Mouse (Mus musculus) cerebellum, adult 2 months (tissue): Measurements from ENCODE around the gene Prickle3.

Source experiments
- CTCF ChIP-seq: fragments of 200-500 bp; IDR thresholded peaks from 2 replicates; pipeline ENCODE4 v1.5.1; 2011; ENCODE audit warnings: low read depth, mild to moderate bottlenecking, control low read depth, low read length, moderate library complexity, borderline replicate concordance; ENCODE audit not compliant: insufficient read depth
- POLR2A ChIP-seq: fragments of 200-500 bp; IDR thresholded peaks from 2 replicates; pipeline ENCODE4 v1.6.1; 2011; ENCODE audit warnings: low read length, control low read depth, borderline replicate concordance; ENCODE audit not compliant: insufficient read depth

- TF ChIP-seq POLR2A, result no peak
- TF ChIP-seq CTCF, result no peak
Measured at GRCm38 (mm10) chrX:7617889-7618551, 39.0 kb upstream of the Prickle3 start.
